Mouse (Mus musculus) testis, postnatal 10 days (tissue): ENCODE data around the gene Psmb7.

Experiments
- DNase-seq: peaks from one replicate; pipeline ENCODE4 v3.0.0; 2021; ENCODE audit warnings: low spot score

Gene Psmb7

GRCm38 (mm10) chr2:38643625-38644427, at the start of gene Psmb7:
TSS of gene Psmb7 (minus strand) at chr2:38644087.
- DNase-seq = peak; percentile 95

GRCm38 (mm10) chr2:38691542-38691941, 47.7 kb upstream of the Psmb7 start:
- peak; percentile 85 for DNase-seq

- no peak for DNase-seq
Observed at GRCm38 (mm10) chr2:38689881-38690280, 46.0 kb upstream of the Psmb7 start.

- DNase-seq = peak; percentile 75
Observed at GRCm38 (mm10) chr2:38688791-38689520, 45.1 kb upstream of the Psmb7 start.

- DNase-seq = no peak
Observed at GRCm38 (mm10) chr2:38685746-38686145, 41.9 kb upstream of the Psmb7 start.

- DNase-seq = no peak
Observed at GRCm38 (mm10) chr2:38683083-38683482, 39.2 kb upstream of the Psmb7 start.

- no peak for DNase-seq
Observed at GRCm38 (mm10) chr2:38682209-38682608, 38.3 kb upstream of the Psmb7 start.

- DNase-seq = no peak
Observed at GRCm38 (mm10) chr2:38678947-38679346, 35.1 kb upstream of the Psmb7 start.

- DNase-seq = no peak
Observed at GRCm38 (mm10) chr2:38675366-38675969, 31.6 kb upstream of the Psmb7 start.

- DNase-seq = no peak
Observed at GRCm38 (mm10) chr2:38672496-38672895, 28.6 kb upstream of the Psmb7 start.

GRCm38 (mm10) chr2:38668802-38669580, 25.1 kb upstream of the Psmb7 start:
- peak; percentile 63 for DNase-seq

GRCm38 (mm10) chr2:38661398-38661797, 17.5 kb upstream of the Psmb7 start:
- peak; percentile 49 for DNase-seq

GRCm38 (mm10) chr2:38658338-38658836, 14.5 kb upstream of the Psmb7 start:
- peak; percentile 92 for DNase-seq

- DNase-seq = no peak
Observed at GRCm38 (mm10) chr2:38653694-38654093, 9.8 kb upstream of the Psmb7 start.

GRCm38 (mm10) chr2:38653293-38653619, 9.4 kb upstream of the Psmb7 start:
- DNase-seq = no peak

- no peak for DNase-seq
Observed at GRCm38 (mm10) chr2:38652565-38653292, 8.8 kb upstream of the Psmb7 start.

- no peak for DNase-seq
Observed at GRCm38 (mm10) chr2:38652098-38652497, 8.2 kb upstream of the Psmb7 start.

- no peak for DNase-seq
Observed at GRCm38 (mm10) chr2:38650340-38650739, 6.5 kb upstream of the Psmb7 start.

GRCm38 (mm10) chr2:38647661-38648060, 3.8 kb upstream of the Psmb7 start:
- DNase-seq = no peak

- DNase-seq = no peak
Observed at GRCm38 (mm10) chr2:38647201-38647606, 3.3 kb upstream of the Psmb7 start.

- DNase-seq = peak; percentile 87
Observed at GRCm38 (mm10) chr2:38645936-38646335, 2.0 kb upstream of the Psmb7 start.
